Comparison of ENCODE assay signal across 8 mouse cellular contexts in the genomic region with DNA sequence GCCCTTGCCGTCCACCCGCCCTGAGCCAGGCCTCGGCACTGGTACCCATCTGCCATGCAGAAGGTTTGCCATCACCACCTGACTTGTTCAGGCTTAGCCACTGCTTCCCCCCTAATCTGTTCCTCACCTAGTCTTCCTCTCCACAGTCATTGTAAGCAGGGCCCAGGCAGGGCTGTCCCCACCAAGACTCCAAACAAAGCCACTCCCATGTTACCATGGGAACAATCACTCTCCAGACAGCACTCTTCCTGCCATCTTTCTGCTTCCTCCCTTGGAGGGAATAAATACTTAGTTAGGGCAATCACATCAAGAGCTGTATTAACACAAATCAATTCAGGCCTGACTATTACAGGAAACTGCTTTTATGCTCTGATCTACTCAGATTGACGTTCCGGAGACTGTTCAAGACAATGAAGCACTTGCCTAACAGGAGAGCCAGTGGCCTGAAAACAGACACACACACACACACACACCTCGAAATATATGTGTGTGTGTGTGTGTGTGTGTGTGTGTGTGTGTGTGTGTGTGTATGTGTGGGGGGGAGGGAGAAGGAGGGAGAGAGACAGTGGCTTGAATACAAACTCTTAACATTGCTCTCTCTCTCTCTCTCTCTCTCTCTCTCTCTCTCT. TPM values are rescaled to one million over a fixed set of nuclear protein-coding genes. Genes with fewer than 3 reads are reported as not detected.
DNase-seq lines count a peak whose midpoint lies in the region; ATAC-seq lines count a peak whose summit lies in the region.

No protein-coding gene starts in this region.

- peak; percentile 69; the same call in 1 of the 2 replicates for ATAC-seq in heart, embryonic 11.5 days (replicated peaks; ENCODE audit: insufficient number of reproducible peaks, low FRiP score, low TSS enrichment)
- ATAC-seq in kidney, embryonic 16.5 days (ENCODE audit: low FRiP score, low TSS enrichment) = peak; percentile 92

- no peaks in the 10 kb centered on the region for H3K36me3 ChIP-seq in heart, embryonic 11.5 days (ENCODE audit: control insufficient read depth, insufficient read depth, low read length)
- H3K36me3 ChIP-seq in kidney, embryonic 16.5 days (ENCODE audit: insufficient read depth, low read length) = no peaks in the 10 kb centered on the region
- H3K36me3 ChIP-seq in midbrain, embryonic 10.5 days = no peaks in the 10 kb centered on the region

- 35% methylated on average over 6 of the region's 6 CpGs for WGBS in heart, embryonic 11.5 days (ENCODE audit: insufficient replicate concordance)
- 44% methylated on average over 6 of the region's 6 CpGs for WGBS in kidney, embryonic 16.5 days
- 60% methylated on average over 6 of the region's 6 CpGs for WGBS in midbrain, embryonic 10.5 days

- H3K27ac ChIP-seq in heart, embryonic 11.5 days (ENCODE audit: low read depth, low read length) = peak overlapping the region; percentile 41; the same call in 1 of the 2 replicates
- no peak overlapping the region for H3K27ac ChIP-seq in kidney, embryonic 16.5 days (ENCODE audit: low read length)
- H3K27ac ChIP-seq in midbrain, embryonic 10.5 days (replicated peaks) = peak overlapping the region; percentile 75

- no peak overlapping the region for H3K4me3 ChIP-seq in heart, embryonic 11.5 days (ENCODE audit: low read depth, low read length)
- H3K4me3 ChIP-seq in kidney, embryonic 16.5 days (ENCODE audit: low read length) = no peak overlapping the region
- H3K4me3 ChIP-seq in midbrain, embryonic 10.5 days = no peak overlapping the region

- H3K27me3 ChIP-seq in heart, embryonic 11.5 days (ENCODE audit: control insufficient read depth, insufficient read depth, low read length) = no peaks in the 10 kb centered on the region
- no peaks in the 10 kb centered on the region for H3K27me3 ChIP-seq in kidney, embryonic 16.5 days (ENCODE audit: insufficient read depth, low read length)
- H3K27me3 ChIP-seq in midbrain, embryonic 10.5 days (ENCODE audit: low read depth, poor library complexity, severe bottlenecking) = no peaks in the 10 kb centered on the region

- no peaks in the 10 kb centered on the region for H3K9me3 ChIP-seq in heart, embryonic 11.5 days (replicated peaks; ENCODE audit: control insufficient read depth, low read length)
- H3K9me3 ChIP-seq in kidney, embryonic 16.5 days (ENCODE audit: low read length) = no peaks in the 10 kb centered on the region
- H3K9me3 ChIP-seq in midbrain, embryonic 10.5 days (replicated peaks) = no peaks in the 10 kb centered on the region

- peak; percentile 95 for DNase-seq in heart, adult 11 months
- DNase-seq in heart, postnatal 4 days = no peak
- DNase-seq in midbrain, embryonic 10.5 days (ENCODE audit: low spot score) = peak; percentile 49
- no peak for DNase-seq in ovary, postnatal 10 days (ENCODE audit: low spot score)
- no peak for DNase-seq in layer of hippocampus, postnatal 36 days
- DNase-seq in adrenal gland, adult 18-20 months (ENCODE audit: low spot score in 2 of 2) = no peak

- no peaks in the 10 kb centered on the region for H3K4me1 ChIP-seq in heart, embryonic 11.5 days (ENCODE audit: control insufficient read depth, insufficient read depth, low read length)
- H3K4me1 ChIP-seq in kidney, embryonic 16.5 days (ENCODE audit: insufficient read depth, low read length) = peaks cover 3% of the 10 kb centered on the region; the same call in 1 of the 2 replicates
- H3K4me1 ChIP-seq in midbrain, embryonic 10.5 days = peaks cover 23% of the 10 kb centered on the region

- no peak overlapping the region for H3K4me2 ChIP-seq in heart, embryonic 11.5 days
- no peak overlapping the region for H3K4me2 ChIP-seq in kidney, embryonic 16.5 days (replicated peaks; ENCODE audit: low read depth, low read length)

- no peak overlapping the region for H3K9ac ChIP-seq in heart, embryonic 11.5 days (ENCODE audit: low read depth, low read length)
- no peak overlapping the region for H3K9ac ChIP-seq in kidney, embryonic 16.5 days (replicated peaks; ENCODE audit: low read length)

RNA-seq across cellular contexts. Expression of gene Agr2, which starts 10.9 kb away (rescaled TPM):
- not detected for total RNA-seq in heart, postnatal 4 days (2021)
- 0.66 TPM in 1 of 2 replicates, not detected in the other for polyA plus RNA-seq in heart, embryonic 11.5 days (2014; fragmentation: Nextera tagmentation; extraction: Ambion mirVana)
- 2.2 and 2.6 TPM in 2 replicates for polyA plus RNA-seq in kidney, embryonic 16.5 days (2015; fragmentation: Nextera tagmentation; extraction: Ambion mirVana)
- 0.40 TPM in 1 of 2 replicates, not detected in the other for polyA plus RNA-seq in midbrain, embryonic 10.5 days (2016; fragmentation: Nextera tagmentation; extraction: Ambion mirVana)
- total RNA-seq in layer of hippocampus, postnatal 36 days (2021) = not detected
- total RNA-seq in adrenal gland, adult 18-20 months (2021) = not detected

RNA-seq across cellular contexts. Expression of gene Agr3, which starts 56.4 kb away (rescaled TPM):
- total RNA-seq in heart, postnatal 4 days (2021) = not detected
- polyA plus RNA-seq in heart, embryonic 11.5 days (2014; fragmentation: Nextera tagmentation; extraction: Ambion mirVana) = not detected in 2 replicates
- polyA plus RNA-seq in kidney, embryonic 16.5 days (2015; fragmentation: Nextera tagmentation; extraction: Ambion mirVana) = not detected in 2 replicates
- not detected in 2 replicates for polyA plus RNA-seq in midbrain, embryonic 10.5 days (2016; fragmentation: Nextera tagmentation; extraction: Ambion mirVana)
- not detected for total RNA-seq in layer of hippocampus, postnatal 36 days (2021)
- not detected for total RNA-seq in adrenal gland, adult 18-20 months (2021)

Comparison
In these comparisons a context has a peak if more than half of its experiments do, and no peak if none do; other contexts are left out.
1. DNase-seq: peak in heart, adult 11 months (single experiment) and midbrain, embryonic 10.5 days (single experiment); none in heart, postnatal 4 days (single experiment), ovary, postnatal 10 days (single experiment), layer of hippocampus, postnatal 36 days (0 of 2) and adrenal gland, adult 18-20 months (0 of 2).